26 mouse cellular contexts compared by ENCODE assay signal in the genomic region with DNA sequence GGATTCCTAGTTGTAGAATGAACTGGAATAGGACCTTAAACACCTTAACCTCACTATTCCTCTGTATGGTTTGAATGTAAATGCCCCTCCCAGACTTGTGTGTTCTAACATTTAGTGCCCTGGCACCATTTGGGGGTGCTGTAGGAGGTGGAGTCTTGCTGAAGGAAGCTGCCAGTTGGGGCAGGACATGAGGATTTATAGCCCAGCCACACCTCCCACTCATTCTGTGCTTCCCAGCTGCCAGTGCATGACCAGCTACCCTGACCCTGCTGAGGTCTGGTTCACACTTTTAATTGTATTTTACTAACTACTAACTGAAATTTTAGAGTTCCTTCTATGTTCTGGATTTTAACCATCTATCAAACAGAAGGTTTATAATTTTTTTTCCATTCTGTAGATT.
"Had no signal": no experiment of that assay in that cellular context is flagged by ENCODE, and none has a peak within 500 bp of the region (broad histone marks: within the 10 kb centered on the region; RNA-seq: fewer than 3 reads in every experiment).

No protein-coding gene starts in this region.

- H3K27me3 ChIP-seq: heart, embryonic 12.5 days; hindbrain, embryonic 12.5 days; intestine, embryonic 15.5 days; limb, embryonic 12.5 days; liver, embryonic 13.5 days; liver, embryonic 15.5 days had no signal

- H3K36me3 ChIP-seq: heart, embryonic 10.5 days; intestine, embryonic 15.5 days; limb, embryonic 10.5 days; limb, embryonic 12.5 days; liver, embryonic 13.5 days; liver, embryonic 15.5 days had no signal

- H3K9me3 ChIP-seq: heart, embryonic 10.5 days; heart, embryonic 12.5 days; hindbrain, embryonic 10.5 days; hindbrain, embryonic 12.5 days; intestine, embryonic 15.5 days; limb, embryonic 10.5 days; limb, embryonic 12.5 days; liver, embryonic 13.5 days; liver, embryonic 15.5 days had no signal

- DNase-seq: gastrocnemius, adult 2 months; gastrocnemius, postnatal 10 days; gastrocnemius, postnatal 25 days; heart, postnatal 10 days; heart, postnatal 4 days; kidney, adult 9 months; kidney, postnatal 14 days; kidney, postnatal 36 days; liver; liver, embryonic 13.5 days had no signal

- H3K27ac ChIP-seq: gastrocnemius, adult 2 months; heart, embryonic 10.5 days; hindbrain, embryonic 10.5 days; hindbrain, embryonic 12.5 days; hindbrain, embryonic 14.5 days; intestine, embryonic 15.5 days; layer of hippocampus, adult 2 months; left cerebral cortex, adult 2 months; limb, embryonic 10.5 days; limb, embryonic 12.5 days; liver, embryonic 13.5 days; liver, embryonic 15.5 days had no signal

- H3K4me3 ChIP-seq: gastrocnemius, adult 2 months; heart, embryonic 10.5 days; heart, embryonic 12.5 days; hindbrain, embryonic 10.5 days; hindbrain, embryonic 12.5 days; intestine, embryonic 15.5 days; layer of hippocampus, adult 2 months; left cerebral cortex, adult 2 months; limb, embryonic 10.5 days; limb, embryonic 12.5 days; liver, embryonic 13.5 days; liver, embryonic 15.5 days had no signal

- H3K9ac ChIP-seq: heart, embryonic 12.5 days; hindbrain, embryonic 12.5 days; hindbrain, embryonic 14.5 days; intestine, embryonic 15.5 days; limb, embryonic 12.5 days; liver, embryonic 13.5 days; liver, embryonic 15.5 days had no signal

- ATAC-seq: forebrain, embryonic 16.5 days; hindbrain, embryonic 16.5 days; inflammation-experienced regulatory T-cells, adult 6 months; intestine, embryonic 15.5 days; intestine, postnatal 0 days had no signal

- H3K4me2 ChIP-seq: heart, embryonic 12.5 days; hindbrain, embryonic 12.5 days; hindbrain, embryonic 14.5 days; intestine, embryonic 15.5 days; limb, embryonic 12.5 days; liver, embryonic 11.5 days; liver, embryonic 13.5 days; liver, embryonic 15.5 days had no signal

- H3K4me1 ChIP-seq: heart, embryonic 10.5 days; heart, embryonic 12.5 days; hindbrain, embryonic 10.5 days; hindbrain, embryonic 12.5 days; intestine, embryonic 15.5 days; liver, embryonic 15.5 days had no signal
